Mouse (Mus musculus) adrenal gland (tissue): ENCODE results near the gene Zfp553.

ENCODE experiments used
- intact Hi-C: fragments of 180-260 bp; cut with DNase I; formaldehyde crosslinking; loops from one replicate; pipeline ENCODE4 v1.15.1; 2025

The Zfp553 gene

DNA sequence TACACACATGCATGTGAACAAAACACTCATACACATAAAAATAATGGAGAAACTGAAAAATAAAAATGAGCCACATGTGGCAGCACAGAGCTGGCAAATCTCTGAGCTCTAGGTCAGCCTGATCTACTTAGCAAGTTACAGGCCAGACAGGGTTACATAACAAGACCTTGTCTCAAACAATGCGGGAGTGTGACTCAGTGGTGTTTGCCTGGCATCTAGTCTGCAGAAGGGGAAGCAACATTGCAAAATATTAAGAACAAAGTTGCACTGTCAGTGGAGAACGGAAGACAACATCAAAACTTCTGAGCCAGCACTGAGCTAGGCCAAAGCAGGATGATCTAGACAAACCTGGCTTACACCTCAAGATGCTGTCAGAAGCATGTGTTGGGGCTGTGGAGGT is 37.4 kb downstream of the Zfp553 start:
- intact Hi-C loops = no loop called here

DNA sequence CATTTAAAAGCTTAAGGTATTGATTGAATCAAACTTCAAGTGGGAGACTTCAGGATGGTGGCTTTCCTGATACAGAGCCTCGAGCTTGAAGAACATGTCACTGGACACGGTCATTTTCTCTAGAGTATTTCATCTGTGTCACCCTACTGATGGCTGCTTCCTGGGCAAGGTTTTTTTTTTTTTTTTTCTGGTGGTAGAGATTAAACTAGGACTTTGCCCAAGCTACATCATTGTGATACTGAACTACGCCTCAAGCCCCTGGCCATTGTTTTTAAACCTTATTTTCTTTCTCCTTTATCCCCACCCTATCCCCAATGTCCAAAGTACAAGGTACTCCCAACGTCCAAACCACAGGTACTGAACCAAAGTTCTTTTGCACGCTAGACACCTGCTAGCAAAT is 37.8 kb downstream of the Zfp553 start:
- intact Hi-C loops = no loop called here

DNA sequence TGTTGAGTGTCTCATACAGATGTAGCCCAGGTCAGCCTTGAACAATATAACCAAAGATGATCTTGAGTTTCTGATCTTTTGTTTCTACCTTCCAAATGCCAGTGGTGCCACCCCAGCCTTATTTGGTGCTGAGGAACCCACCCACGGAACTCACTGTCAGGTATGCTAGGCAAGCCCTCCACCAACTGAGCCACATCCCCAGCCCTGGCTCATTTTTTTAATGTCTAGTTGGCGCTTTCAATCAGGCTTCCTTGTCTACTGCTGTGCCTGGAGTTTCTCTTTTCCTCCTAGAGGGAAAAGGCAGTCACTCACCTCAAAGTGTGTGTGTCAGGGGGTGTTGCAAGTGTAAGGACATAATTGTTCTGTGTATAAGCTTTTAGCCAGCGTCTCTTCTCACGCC is 38.2 kb downstream of the Zfp553 start:
- intact Hi-C loops = no loop called here

DNA sequence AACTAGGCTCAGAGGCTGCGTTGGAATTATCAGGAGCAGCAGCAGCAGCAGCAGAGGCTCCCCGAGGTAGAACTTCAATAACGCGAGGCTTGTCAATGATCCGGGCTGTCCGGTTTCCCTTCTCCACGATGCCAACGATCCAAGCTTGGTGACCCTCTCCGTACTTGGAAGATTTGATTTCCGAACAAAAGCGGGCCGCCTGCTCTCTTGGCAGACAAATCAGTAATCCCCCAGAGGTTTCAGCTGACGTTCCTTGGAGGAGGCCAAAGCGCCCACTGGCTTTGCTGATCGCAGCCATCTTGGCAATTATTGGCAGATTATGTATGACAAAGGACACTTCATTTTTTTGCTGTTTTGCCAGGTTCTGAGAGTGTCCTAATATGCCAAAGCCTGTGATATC is 39.7 kb downstream of the Zfp553 start:
- intact Hi-C loops = no loop called here

DNA sequence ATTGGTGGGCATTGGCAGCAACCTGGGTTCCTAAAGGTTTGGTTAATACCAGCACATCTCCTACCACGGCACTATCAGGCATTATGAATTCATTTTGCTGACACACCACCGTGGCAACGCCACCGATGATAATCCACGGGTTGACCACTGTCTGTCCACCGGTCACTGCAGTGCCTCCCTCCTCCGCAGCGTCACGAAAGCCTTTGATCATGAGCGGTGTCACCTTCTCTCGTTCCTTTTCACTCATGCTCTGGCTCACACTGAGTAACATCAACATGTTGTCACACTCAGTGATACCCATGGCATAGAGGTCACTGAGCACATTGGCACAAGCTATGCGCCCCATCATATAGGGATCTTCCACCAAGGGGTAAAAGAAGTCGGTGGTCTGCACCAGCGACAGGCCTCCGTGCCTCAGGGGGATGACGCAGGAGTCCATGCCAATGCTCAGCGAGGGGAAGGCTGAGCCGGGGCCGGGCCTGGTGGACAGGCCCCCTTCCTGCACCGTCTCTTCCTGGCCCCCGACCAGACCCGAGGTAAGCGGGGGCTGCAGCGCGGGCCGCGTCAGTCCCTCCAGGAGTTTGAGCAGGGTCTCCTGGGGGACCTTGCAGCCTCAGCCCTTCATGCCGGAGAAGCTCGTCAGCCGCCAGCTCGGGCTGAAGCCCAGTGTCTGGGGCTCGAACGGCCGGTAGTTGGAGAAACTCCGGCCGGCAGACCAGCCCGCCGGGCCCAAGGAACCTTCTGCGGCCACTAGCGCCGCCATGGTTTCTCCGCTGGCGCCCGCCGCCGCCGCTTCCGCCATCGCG is 40.5 kb downstream of the Zfp553 start:
- intact Hi-C loops = no loop called here

GRCm38 (mm10) chr7:127273925-127274789 is 41.3 kb downstream of the Zfp553 start, which contains the start of gene Sephs2:
TSS of gene Sephs2 (minus strand) at chr7:127274055.
- intact Hi-C loops = no loop called here

GRCm38 (mm10) chr7:127276519-127276961 is 43.7 kb downstream of the Zfp553 start:
- intact Hi-C loops = no loop called here

DNA sequence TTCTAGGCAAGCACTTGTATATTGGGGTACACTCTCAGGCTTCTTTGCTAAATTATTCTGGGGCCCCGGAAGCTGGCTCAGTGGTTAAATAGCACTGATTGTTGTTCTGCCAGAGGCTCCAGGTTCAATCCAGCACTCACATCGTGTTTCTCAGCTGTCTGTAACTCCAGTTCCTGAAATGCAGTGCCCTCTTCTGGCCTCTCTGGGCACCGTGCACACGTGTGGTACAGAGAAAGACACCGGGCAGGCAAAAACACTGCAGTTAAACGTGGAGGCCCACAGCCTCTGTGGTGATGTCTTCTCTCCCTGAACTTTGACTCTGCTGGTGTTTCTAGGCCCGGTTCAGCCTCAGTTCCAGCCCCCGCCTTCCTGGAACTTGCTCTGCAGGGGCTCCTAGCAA is 45.5 kb downstream of the Zfp553 start:
- intact Hi-C loops = no loop called here

- intact Hi-C loops = no loop called here
These were observed 47.2 kb downstream of the Zfp553 start for GRCm38 (mm10) chr7:127280092-127280491.

DNA sequence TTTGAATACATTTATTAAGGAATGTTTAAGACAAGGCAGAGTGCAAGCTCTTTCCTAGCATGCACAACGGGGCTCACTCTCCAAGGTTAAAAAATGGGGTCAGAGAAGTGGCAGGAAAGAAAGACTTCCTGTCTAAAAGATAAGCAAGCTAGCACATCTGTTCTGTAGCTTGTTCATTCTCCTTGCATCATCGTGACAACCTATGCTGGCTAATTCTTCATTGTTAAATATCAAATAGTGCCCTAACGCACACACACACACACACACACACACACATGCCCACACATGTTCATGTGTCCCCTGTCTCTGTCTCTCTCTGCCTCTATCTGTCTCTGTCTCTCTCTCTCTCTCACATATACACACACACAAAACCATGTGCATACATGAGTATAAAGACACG is 48.3 kb downstream of the Zfp553 start:
- intact Hi-C loops = no loop called here

GRCm38 (mm10) chr7:127282190-127282589 is 49.3 kb downstream of the Zfp553 start:
- intact Hi-C loops = no loop called here

DNA sequence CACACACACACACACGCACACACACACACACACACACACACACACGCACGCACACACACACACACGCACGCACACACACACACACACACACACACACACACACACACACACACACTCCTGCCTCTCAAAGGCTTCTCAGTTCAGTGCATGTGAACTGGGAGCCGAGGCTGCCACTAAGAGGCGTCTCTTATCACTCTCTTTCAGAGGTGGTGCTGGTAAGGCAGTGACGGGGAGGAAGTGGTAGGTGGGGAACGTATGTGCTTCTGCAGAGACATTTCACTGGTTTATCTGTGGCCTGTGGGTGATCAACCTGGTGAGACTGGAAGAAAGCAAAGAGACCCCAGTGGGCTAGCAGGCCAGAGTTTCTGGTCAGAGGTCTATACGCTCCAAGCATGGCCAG is 52.3 kb downstream of the Zfp553 start:
- intact Hi-C loops = no loop called here
